Comparison of ENCODE assay signal across 9 mouse cellular contexts in genomic region chr3:148958714-148959113, GRCm38 (mm10). TPM values are rescaled to one million over a fixed set of nuclear protein-coding genes. Genes with fewer than 3 reads are reported as not detected.
A peak's percentile ranks its signal among the peaks of the same experiment; 100 is the strongest.
DNase-seq lines count a peak whose midpoint lies in the region; ATAC-seq and TF ChIP-seq lines count a peak whose summit lies in the region.
"Had no signal": no experiment of that assay in that cellular context is flagged by ENCODE, and none has a peak within 500 bp of the region (broad histone marks: within the 10 kb centered on the region; RNA-seq: fewer than 3 reads in every experiment).

No protein-coding gene starts in this region.

- no peak for ATAC-seq in lung, embryonic 14.5 days (ENCODE audit: insufficient read depth)
- ATAC-seq in hindbrain, postnatal 0 days = no peak
- ATAC-seq in midbrain, postnatal 0 days (ENCODE audit: low FRiP score) = no peak

- no peaks in the 10 kb centered on the region for H3K9me3 ChIP-seq in lung, embryonic 14.5 days (ENCODE audit: low read depth, low read length)
- H3K9me3 ChIP-seq in hindbrain, postnatal 0 days (ENCODE audit: low read length) = no peaks in the 10 kb centered on the region
- H3K9me3 ChIP-seq in midbrain, postnatal 0 days (ENCODE audit: low read length) = no peaks in the 10 kb centered on the region

- TF ChIP-seq CTCF in heart, adult 2 months (IDR thresholded peaks at IDR 0.05) = no peak
- TF ChIP-seq CTCF in lung, embryonic 14.5 days (IDR thresholded peaks at IDR 0.05; ENCODE audit: low read depth) = no peak
- no peak for TF ChIP-seq CTCF in hindbrain, postnatal 0 days (IDR thresholded peaks at IDR 0.05; ENCODE audit: low read depth)
- no peak for TF ChIP-seq CTCF in midbrain, postnatal 0 days (IDR thresholded peaks at IDR 0.05)

- peaks cover 25% of the 10 kb centered on the region for H3K4me1 ChIP-seq in heart, adult 2 months (ENCODE audit: control insufficient read depth, insufficient read depth, low read length)
- H3K4me1 ChIP-seq in lung, embryonic 14.5 days (ENCODE audit: insufficient read depth) = peaks cover 35% of the 10 kb centered on the region
- peaks cover 13% of the 10 kb centered on the region for H3K4me1 ChIP-seq in hindbrain, postnatal 0 days (ENCODE audit: insufficient read depth, low read length)
- H3K4me1 ChIP-seq in midbrain, postnatal 0 days (ENCODE audit: insufficient read depth, low read length) = peaks cover 3% of the 10 kb centered on the region; the same call in 1 of the 2 replicates

- intact Hi-C loops in heart, adult 2 months (cut with DNase I) = no loop called here
- intact Hi-C loops in heart, postnatal 36 days (cut with DNase I) = no loop called here

- TF ChIP-seq EP300 in heart, adult 2 months (IDR thresholded peaks at IDR 0.05; ENCODE audit: insufficient read depth, low read depth, low read length) = no peak

- H3K79me2 ChIP-seq in heart, adult 2 months (replicated peaks; ENCODE audit: control insufficient read depth, insufficient read depth, low read length) = peaks cover 14% of the 10 kb centered on the region

- H3K36me3 ChIP-seq in heart, adult 2 months (ENCODE audit: control insufficient read depth, insufficient read depth, low read length) = peaks cover 6% of the 10 kb centered on the region
- H3K36me3 ChIP-seq in lung, embryonic 14.5 days (ENCODE audit: insufficient read depth) = no peaks in the 10 kb centered on the region
- H3K36me3 ChIP-seq in hindbrain, postnatal 0 days (ENCODE audit: insufficient read depth, low read length) = no peaks in the 10 kb centered on the region
- no peaks in the 10 kb centered on the region for H3K36me3 ChIP-seq in midbrain, postnatal 0 days (ENCODE audit: insufficient read depth, low read length)

- DNase-seq in heart, adult 2 months = no peak
- DNase-seq in heart, postnatal 36 days = no peak
- DNase-seq in lung, embryonic 14.5 days = no peak
- DNase-seq in lung, postnatal 36 days = no peak
- DNase-seq in hindbrain, postnatal 0 days (ENCODE audit: low spot score) = no peak
- no peak for DNase-seq in midbrain, postnatal 0 days (ENCODE audit: low spot score)
- no peak for DNase-seq in thymus, postnatal 36 days
- DNase-seq in cerebellum, postnatal 14 days = no peak
- DNase-seq: thymus, postnatal 14 days had no signal

- peak overlapping the region; percentile 43 for H3K4me3 ChIP-seq in heart, adult 2 months
- no peak overlapping the region for H3K4me3 ChIP-seq in lung, embryonic 14.5 days (ENCODE audit: low read depth, low read length)
- no peak overlapping the region for H3K4me3 ChIP-seq in hindbrain, postnatal 0 days (ENCODE audit: low read length)
- H3K4me3 ChIP-seq in midbrain, postnatal 0 days (ENCODE audit: low read depth, low read length) = no peak overlapping the region

- TF ChIP-seq POLR2A in heart, adult 2 months (IDR thresholded peaks at IDR 0.05; ENCODE audit: insufficient read depth, low read depth, low read length) = no peak

- H3K4me2 ChIP-seq in lung, embryonic 14.5 days = peak overlapping the region; percentile 63
- peak overlapping the region; percentile 62 for H3K4me2 ChIP-seq in hindbrain, postnatal 0 days (ENCODE audit: low read depth, low read length)
- peak overlapping the region; percentile 49; the same call in 1 of the 2 replicates for H3K4me2 ChIP-seq in midbrain, postnatal 0 days (ENCODE audit: low read depth, low read length, poor library complexity, severe bottlenecking)

- H3K9ac ChIP-seq in heart, adult 2 months (ENCODE audit: low read depth, low read length) = no peak overlapping the region
- H3K9ac ChIP-seq in lung, embryonic 14.5 days = peak overlapping the region; percentile 26; the same call in 1 of the 2 replicates
- 0 out of 2 replicates have a peak overlapping the region, but pooled peaks have one; percentile 37 for H3K9ac ChIP-seq in hindbrain, postnatal 0 days (replicated peaks; ENCODE audit: low read length)
- H3K9ac ChIP-seq in midbrain, postnatal 0 days (replicated peaks; ENCODE audit: low read length, poor library complexity, severe bottlenecking) = no peak overlapping the region

- 19% methylated on average over 5 of the region's 5 CpGs for WGBS in heart, adult 2 months
- WGBS in lung, embryonic 14.5 days = 45% methylated on average over 5 of the region's 5 CpGs
- WGBS in hindbrain, postnatal 0 days = 69% methylated on average over 5 of the region's 5 CpGs
- WGBS in midbrain, postnatal 0 days = 58% methylated on average over 5 of the region's 5 CpGs

- H3K27me3 ChIP-seq in heart, adult 2 months (ENCODE audit: control insufficient read depth, insufficient read depth, low read length) = no peaks in the 10 kb centered on the region
- no peaks in the 10 kb centered on the region for H3K27me3 ChIP-seq in lung, embryonic 14.5 days (ENCODE audit: insufficient read depth, low read length)
- no peaks in the 10 kb centered on the region for H3K27me3 ChIP-seq in hindbrain, postnatal 0 days (ENCODE audit: insufficient read depth, low read length)
- H3K27me3 ChIP-seq in midbrain, postnatal 0 days (ENCODE audit: insufficient read depth, low read length) = no peaks in the 10 kb centered on the region

- H3K27ac ChIP-seq in heart, adult 2 months = peak overlapping the region; percentile 48; the same call in 1 of the 2 replicates
- H3K27ac ChIP-seq in lung, embryonic 14.5 days (ENCODE audit: low read depth) = no peak overlapping the region
- no peak overlapping the region for H3K27ac ChIP-seq in hindbrain, postnatal 0 days
- no peak overlapping the region for H3K27ac ChIP-seq in midbrain, postnatal 0 days (ENCODE audit: low read depth, low read length)

RNA-seq across cellular contexts. Expression of gene Adgrl2, which starts 31.6 kb away (rescaled TPM):
- 10 to 100 TPM; 52.3 to 55.2 TPM for total RNA-seq in heart, adult 2 months (2021)
- 29.5 and 46.9 TPM in 2 replicates for polyA plus RNA-seq in heart, adult 2 months (2012; rRNA removed)
- total RNA-seq in heart, postnatal 36 days (2021) = 10 to 100 TPM; 51.6 to 56.1 TPM
- 83.2 and 83.3 TPM in 2 replicates for polyA plus RNA-seq in lung, embryonic 14.5 days (2014; fragmentation: Nextera tagmentation; extraction: Ambion mirVana)
- total RNA-seq in hindbrain, postnatal 0 days (2014; rRNA removed) = 106 and 118 TPM in 2 replicates
- polyA plus RNA-seq in hindbrain, postnatal 0 days (2015; fragmentation: Nextera tagmentation; extraction: Ambion mirVana) = 81.2 and 82.5 TPM in 2 replicates
- total RNA-seq in midbrain, postnatal 0 days (2014; rRNA removed) = 102 and 116 TPM in 2 replicates
- 83.6 and 92.9 TPM in 2 replicates for polyA plus RNA-seq in midbrain, postnatal 0 days (2015; fragmentation: Nextera tagmentation; extraction: Ambion mirVana)

Comparison
In these comparisons a context has a peak if more than half of its experiments do, and no peak if none do; other contexts are left out.
1. H3K9ac ChIP-seq: peak in lung, embryonic 14.5 days (single experiment) and hindbrain, postnatal 0 days (single experiment); none in heart, adult 2 months (single experiment) and midbrain, postnatal 0 days (single experiment).
2. Peak in every context shown above with its lines, with median percentiles within 50 percentile points of each other: H3K4me2 ChIP-seq.